Mouse (Mus musculus): Measurements from ENCODE around the gene Astn2. TPM values are rescaled to one million over a fixed set of nuclear protein-coding genes. Genes with fewer than 3 reads are reported as not detected.
A peak's percentile ranks its signal among the peaks of the same experiment; 100 is the strongest.

The Astn2 gene
- total RNA-seq, 2 experiments from 2014 or later: 0.72 to 0.81 TPM

- intact Hi-C loops (cut with DNase I): no loop called here
Measured at GRCm38 (mm10) chr4:65896092-65897027, 508.1 kb downstream of the Astn2 start.

GRCm38 (mm10) chr4:65888332-65888993 lies 515.9 kb downstream of the Astn2 start:
- no peak for DNase-seq
- intact Hi-C loops (cut with DNase I): no loop called here

More at GRCm38 (mm10) chr4:65896092-65897027, 508.1 kb downstream of the Astn2 start:
- DNase-seq: no peak

GRCm38 (mm10) chr4:65886862-65887261 lies 517.5 kb downstream of the Astn2 start:
- DNase-seq: no peak
- intact Hi-C loops (cut with DNase I): no loop called here

- intact Hi-C loops (cut with DNase I): no loop called here
- DNase-seq: no peak
Measured at GRCm38 (mm10) chr4:65885921-65886320, 518.5 kb downstream of the Astn2 start.

- DNase-seq: no peak
- intact Hi-C loops (cut with DNase I): no loop called here
Measured at GRCm38 (mm10) chr4:65874236-65874781, 530.1 kb downstream of the Astn2 start.

- intact Hi-C loops (cut with DNase I): no loop called here
- no peak for DNase-seq
Measured at GRCm38 (mm10) chr4:65864551-65864950, 539.9 kb downstream of the Astn2 start.

GRCm38 (mm10) chr4:65843191-65843590 lies 561.2 kb downstream of the Astn2 start:
- no peak for DNase-seq
- intact Hi-C loops (cut with DNase I): no loop called here

GRCm38 (mm10) chr4:65839550-65840000 lies 564.8 kb downstream of the Astn2 start:
- intact Hi-C loops (cut with DNase I): no loop called here
- no peak for DNase-seq

GRCm38 (mm10) chr4:65838781-65839180 lies 565.6 kb downstream of the Astn2 start:
- intact Hi-C loops (cut with DNase I): no loop called here
- DNase-seq: no peak

GRCm38 (mm10) chr4:65832971-65833370 lies 571.4 kb downstream of the Astn2 start:
- intact Hi-C loops (cut with DNase I): no loop called here
- DNase-seq: no peak

- intact Hi-C loops (cut with DNase I): no loop called here
- no peak for DNase-seq
Measured at GRCm38 (mm10) chr4:65831872-65832271, 572.5 kb downstream of the Astn2 start.

GRCm38 (mm10) chr4:65830495-65830894 lies 573.9 kb downstream of the Astn2 start:
- DNase-seq: no peak
- intact Hi-C loops (cut with DNase I): no loop called here

- intact Hi-C loops (cut with DNase I): no loop called here
- DNase-seq: no peak
Measured at GRCm38 (mm10) chr4:65821070-65821469, 583.3 kb downstream of the Astn2 start.

- DNase-seq: no peak
- intact Hi-C loops (cut with DNase I): no loop called here
Measured at GRCm38 (mm10) chr4:65820236-65820635, 584.2 kb downstream of the Astn2 start.

- intact Hi-C loops (cut with DNase I): no loop called here
- no peak for DNase-seq
Measured at GRCm38 (mm10) chr4:65819835-65820234, 584.6 kb downstream of the Astn2 start.

- peak in 1 of 2 experiments; percentile 11 for DNase-seq
- intact Hi-C loops (cut with DNase I): no loop called here
Measured at GRCm38 (mm10) chr4:65814176-65814535, 590.3 kb downstream of the Astn2 start.

GRCm38 (mm10) chr4:65813500-65814175 lies 590.8 kb downstream of the Astn2 start:
- intact Hi-C loops (cut with DNase I): no loop called here
- DNase-seq: no peak

GRCm38 (mm10) chr4:65807341-65807740 lies 597.1 kb downstream of the Astn2 start:
- intact Hi-C loops (cut with DNase I): no loop called here
- DNase-seq: no peak

- no peak for DNase-seq
- intact Hi-C loops (cut with DNase I): no loop called here
Measured at GRCm38 (mm10) chr4:65801204-65801603, 603.2 kb downstream of the Astn2 start.

- intact Hi-C loops (cut with DNase I): no loop called here
- DNase-seq: no peak
Measured at GRCm38 (mm10) chr4:65791051-65791450, 613.4 kb downstream of the Astn2 start.
